Mouse (Mus musculus) cerebellum, adult 2 months (tissue): ENCODE results near the gene Hspa8.

Experiments used
- CTCF ChIP-seq: fragments of 200-500 bp; IDR thresholded peaks from 2 replicates; pipeline ENCODE4 v1.5.1; 2011; ENCODE audit warnings: low read depth, mild to moderate bottlenecking, control low read depth, low read length, moderate library complexity, borderline replicate concordance; ENCODE audit not compliant: insufficient read depth
- POLR2A ChIP-seq: fragments of 200-500 bp; IDR thresholded peaks from 2 replicates; pipeline ENCODE4 v1.6.1; 2011; ENCODE audit warnings: low read length, control low read depth, borderline replicate concordance; ENCODE audit not compliant: insufficient read depth

DNA sequence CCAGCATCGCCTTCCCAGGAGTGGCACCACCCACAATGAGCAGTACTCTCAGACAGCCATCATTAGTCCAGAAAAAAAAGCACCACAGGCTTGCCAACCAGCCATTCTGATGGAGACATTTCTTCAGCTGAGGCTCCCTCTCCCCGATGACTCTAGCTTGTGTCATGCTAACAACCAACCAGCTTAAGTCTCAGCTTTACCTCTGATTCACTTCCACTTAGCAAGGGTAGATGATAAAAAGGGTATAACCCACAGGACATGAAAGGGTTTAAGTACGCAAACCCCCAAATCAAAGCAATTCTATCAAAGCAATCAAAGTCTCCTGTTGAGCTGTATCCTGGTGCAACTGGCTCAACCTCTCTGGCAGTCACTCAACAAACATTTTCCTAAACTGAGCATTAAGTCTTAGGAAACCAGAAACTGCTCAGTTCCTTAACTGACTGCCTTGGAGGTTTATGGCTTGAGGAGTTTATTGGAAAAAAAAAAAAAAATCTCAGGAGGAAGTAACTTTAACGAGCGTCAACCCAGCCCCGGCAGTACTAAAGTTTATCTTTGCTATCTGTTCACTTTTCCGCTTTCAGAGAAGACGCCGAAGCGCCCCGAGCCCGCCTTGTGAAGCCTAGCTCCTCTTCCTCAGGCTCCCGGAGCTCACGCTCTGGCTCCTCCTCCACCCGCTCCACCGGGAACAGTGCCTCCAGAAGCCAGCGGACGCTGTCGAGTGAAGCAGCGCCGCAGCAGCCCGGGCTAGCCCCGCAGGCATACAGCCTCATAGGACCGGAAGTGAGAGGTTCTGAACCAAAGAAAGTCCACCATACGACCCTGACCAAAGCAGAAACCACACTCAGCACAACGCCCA, 18.8 kb upstream of the Hspa8 start:
- TF ChIP-seq CTCF (no peak), POLR2A (no peak)
